Mouse (Mus musculus) testis, adult 2 months (tissue): Measurements from ENCODE around the gene Znfx1. TPM values are rescaled to one million over a fixed set of nuclear protein-coding genes. Genes with fewer than 3 reads are reported as not detected.

Experiments used
- H3K27ac ChIP-seq: fragments of 200-500 bp; 2 replicates; pipeline ENCODE4 v1.5.1; 2012; ENCODE audit warnings: low read depth, low read length; ENCODE audit not compliant: control insufficient read depth, insufficient read depth
- H3K27me3 ChIP-seq: fragments of 200-500 bp; 2 replicates; pipeline ENCODE4 v1.6.1; 2012; ENCODE audit warnings: mild to moderate bottlenecking, low read length, moderate library complexity; ENCODE audit not compliant: control insufficient read depth, insufficient read depth
- H3K36me3 ChIP-seq: fragments of 200-500 bp; 2 replicates; pipeline ENCODE4 v1.6.1; 2012; ENCODE audit warnings: mild to moderate bottlenecking, low read length; ENCODE audit not compliant: control insufficient read depth, insufficient read depth
- H3K4me1 ChIP-seq: fragments of 200-500 bp; 2 replicates; pipeline ENCODE4 v1.6.1; 2012; ENCODE audit warnings: low read length; ENCODE audit not compliant: control insufficient read depth, insufficient read depth
- H3K4me3 ChIP-seq: fragments of 200-500 bp; 2 replicates; pipeline ENCODE4 v1.5.1; 2012; ENCODE audit warnings: low read depth, mild to moderate bottlenecking, low read length, moderate library complexity, mixed read lengths; ENCODE audit not compliant: control insufficient read depth
- CTCF ChIP-seq: fragments of 200-500 bp; IDR thresholded peaks from 2 replicates; pipeline ENCODE4 v1.5.1; 2012; ENCODE audit warnings: low read depth, mild to moderate bottlenecking, inconsistent platforms, low read length, moderate library complexity; ENCODE audit not compliant: control insufficient read depth, insufficient read depth, insufficient replicate concordance
- POLR2A ChIP-seq: fragments of 200-500 bp; IDR thresholded peaks from 2 replicates; pipeline ENCODE4 v1.6.1; 2012; ENCODE audit warnings: low read depth, mild to moderate bottlenecking, inconsistent platforms, low read length, moderate library complexity; ENCODE audit not compliant: control insufficient read depth
- polyA plus RNA-seq: library from polyadenylated mRNA; depleted of rRNA; stranded (reverse); fragments of >200 nt; gene quantifications from 2 replicates; pipeline ENCODE4 v1.2.3, GENCODE M21; 2012

Znfx1 gene
- polyA plus RNA-seq, 1 experiment = 42.7 TPM

DNA sequence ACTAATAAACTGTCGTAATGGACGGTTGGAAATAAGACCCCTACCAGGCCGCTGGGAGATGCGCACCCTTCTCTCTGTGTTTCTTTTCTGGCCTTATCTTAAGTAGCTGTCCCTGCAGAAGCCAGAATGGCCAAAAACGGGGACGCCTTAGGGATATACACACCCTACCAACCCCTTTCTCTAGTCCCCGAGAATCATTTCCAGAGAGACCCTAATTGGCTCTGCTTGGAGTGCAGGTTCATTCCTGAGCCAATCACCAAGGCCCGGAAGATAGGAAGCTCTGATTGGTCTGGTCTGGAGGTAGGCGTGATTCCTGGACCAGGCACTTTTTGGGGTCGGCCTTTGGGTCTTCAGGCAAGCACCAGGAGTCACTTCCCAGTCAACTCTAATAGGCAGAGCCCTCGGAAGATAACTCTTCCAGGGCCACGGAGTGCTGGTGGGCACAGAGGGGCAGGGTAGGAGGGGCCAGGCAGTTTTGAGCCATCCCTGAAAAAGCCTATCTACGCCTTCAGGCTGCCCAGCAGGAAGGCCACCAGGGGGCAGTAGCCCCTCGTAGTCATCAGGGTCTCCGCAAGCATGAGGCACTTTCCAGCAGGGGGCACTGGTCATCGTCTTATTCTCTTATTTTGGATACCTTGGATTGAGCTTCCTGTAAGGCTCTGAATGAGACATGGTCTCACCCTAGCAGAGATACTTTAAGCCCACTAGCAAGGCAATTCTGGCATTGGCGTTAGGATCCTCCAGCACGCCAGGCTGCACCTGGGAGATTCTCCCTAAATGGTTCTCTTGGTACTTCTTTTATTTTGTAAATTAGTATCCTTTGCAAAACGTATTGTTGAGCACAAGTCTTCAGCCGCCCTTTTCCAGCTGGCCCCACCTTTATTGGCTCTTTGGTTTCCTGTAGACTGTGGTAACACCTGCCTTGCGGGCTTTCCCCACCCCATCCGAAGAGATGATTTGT lies 9.1 kb upstream of the Znfx1 start:
- peak overlapping the region; percentile 60 for H3K4me3 ChIP-seq

DNA sequence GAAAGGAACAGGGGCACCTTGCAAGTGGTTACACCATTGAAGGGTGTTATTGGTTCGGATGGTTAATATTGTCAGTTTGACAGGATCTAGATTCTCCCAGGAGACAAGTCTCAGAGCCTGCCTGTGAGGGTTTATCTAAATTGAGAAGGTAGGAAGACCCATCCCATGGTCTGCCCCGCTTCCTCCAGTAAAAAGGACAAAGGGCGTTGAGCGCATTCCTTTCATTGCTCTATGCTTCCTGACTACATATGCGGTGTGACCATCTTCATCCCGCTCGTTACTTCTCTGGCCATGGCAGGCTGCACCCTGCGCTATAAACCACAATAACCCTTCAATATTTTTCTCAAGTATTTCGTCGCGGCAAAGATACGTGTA lies 8.4 kb upstream of the Znfx1 start:
- Histone ChIP-seq H3K27ac (no peak overlapping the region), H3K27me3 (no peaks in the 10 kb centered on the region), H3K4me1 (peaks cover 4% of the 10 kb centered on the region), H3K36me3 (no peaks in the 10 kb centered on the region), H3K4me3 (peak overlapping the region; percentile 60)
- TF ChIP-seq CTCF (no peak), POLR2A (no peak)

More for the DNA sequence above, 9.1 kb upstream of the Znfx1 start:
- Histone ChIP-seq H3K4me1 (peaks cover 4% of the 10 kb centered on the region), H3K27me3 (no peaks in the 10 kb centered on the region), H3K36me3 (no peaks in the 10 kb centered on the region), H3K27ac (no peak overlapping the region)
- TF ChIP-seq CTCF (peak; percentile 98), POLR2A (no peak)

DNA sequence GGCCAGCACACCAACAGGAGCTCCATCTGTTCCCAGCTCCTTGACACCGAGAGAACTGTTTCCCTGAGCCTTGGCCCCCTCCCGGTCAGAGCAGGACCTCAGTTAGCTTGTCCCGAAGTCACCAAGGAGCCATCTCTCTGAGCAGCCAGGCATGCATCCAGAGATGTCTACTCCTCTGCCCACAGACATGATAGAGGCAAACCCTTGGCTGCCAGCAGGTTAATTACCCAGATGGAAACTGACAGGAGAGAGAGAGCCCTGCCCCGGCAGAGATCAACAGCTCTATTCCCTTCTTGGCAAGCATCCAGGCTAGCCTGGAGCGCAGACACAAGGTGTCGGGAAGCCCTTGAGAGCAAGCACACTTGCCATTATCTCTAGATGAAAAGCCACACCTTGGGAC lies 7.5 kb upstream of the Znfx1 start:
- Histone ChIP-seq H3K4me1 (peaks cover 4% of the 10 kb centered on the region), H3K4me3 (no peak overlapping the region), H3K27me3 (no peaks in the 10 kb centered on the region), H3K36me3 (no peaks in the 10 kb centered on the region; the same call in 1 of the 2 replicates), H3K27ac (no peak overlapping the region)
- no peak for TF ChIP-seq POLR2A
- TF ChIP-seq CTCF = no peak

DNA sequence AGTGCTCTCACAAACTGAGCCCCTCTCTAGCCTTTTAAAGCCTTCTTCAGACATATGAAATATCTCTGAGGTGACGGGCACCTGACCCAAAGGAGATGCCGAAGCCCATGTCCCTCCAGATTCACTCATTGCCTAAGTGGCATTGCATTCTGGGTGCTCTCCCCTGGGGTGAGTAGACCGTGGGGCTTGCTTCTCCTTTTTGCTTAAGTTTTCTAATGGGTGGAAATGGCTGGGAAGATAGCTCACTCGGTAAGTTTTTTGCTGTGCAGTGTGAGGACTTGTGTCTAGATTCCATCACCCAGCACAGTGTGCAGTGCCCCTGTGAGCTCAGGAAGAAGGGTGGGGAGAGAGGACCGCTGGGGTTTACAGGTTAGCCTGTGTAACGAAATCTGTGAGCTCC lies 4.8 kb upstream of the Znfx1 start:
- H3K27me3 ChIP-seq = no peaks in the 10 kb centered on the region
- H3K36me3 ChIP-seq = no peaks in the 10 kb centered on the region; the same call in 1 of the 2 replicates
- H3K4me1 ChIP-seq = peaks cover 4% of the 10 kb centered on the region
- H3K27ac ChIP-seq = no peak overlapping the region
- TF ChIP-seq CTCF = no peak
- TF ChIP-seq POLR2A = no peak
- no peak overlapping the region for H3K4me3 ChIP-seq

DNA sequence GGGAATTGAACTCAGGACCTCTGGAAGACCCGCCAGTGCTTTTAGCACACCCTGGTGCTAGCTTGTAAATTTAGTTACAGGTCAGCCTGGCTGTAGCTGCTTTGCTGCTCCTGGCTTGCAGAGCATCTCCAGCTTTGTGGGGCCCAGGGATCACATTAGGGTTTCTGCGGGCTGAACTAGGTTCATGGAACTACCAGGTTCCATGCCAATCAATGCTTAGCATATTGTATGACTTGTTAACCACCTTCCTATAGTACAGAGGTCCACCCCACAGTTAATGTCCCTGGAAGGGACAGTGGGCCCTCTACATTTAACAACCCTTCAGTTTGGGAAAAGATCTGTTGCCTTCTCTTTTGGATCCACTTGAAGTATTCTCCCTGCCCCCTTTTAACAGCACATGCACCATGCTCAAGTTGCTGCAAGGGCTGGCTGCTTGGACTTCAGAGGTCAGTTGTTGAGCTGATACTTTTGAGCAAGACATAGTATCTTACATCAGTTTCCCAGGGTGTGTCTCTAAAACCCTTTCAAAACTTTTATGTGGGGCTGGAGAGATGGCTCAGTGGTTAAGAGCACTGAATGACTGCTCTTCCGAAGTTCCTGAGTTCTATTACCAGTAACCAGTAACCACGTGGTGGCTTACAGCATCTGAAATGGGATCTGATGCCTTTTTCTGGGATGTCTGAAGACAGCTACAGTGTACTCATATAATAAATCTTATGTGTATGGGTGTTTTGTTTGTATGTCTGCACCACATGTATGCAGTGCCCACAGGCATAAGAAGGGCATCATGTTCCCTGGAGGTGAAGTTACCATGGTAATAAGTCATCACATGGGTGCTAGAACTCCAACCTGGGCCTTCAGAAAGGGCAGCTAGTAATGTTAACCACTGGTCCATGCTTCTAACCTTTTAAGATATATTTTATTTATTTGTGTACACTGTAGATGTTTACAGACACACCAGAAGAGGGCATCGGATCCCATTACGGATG lies 4.0 kb upstream of the Znfx1 start:
- peaks cover 9% of the 10 kb centered on the region for H3K4me1 ChIP-seq
- no peak overlapping the region for H3K27ac ChIP-seq
- TF ChIP-seq CTCF = no peak
- TF ChIP-seq POLR2A = no peak
- H3K36me3 ChIP-seq = no peaks in the 10 kb centered on the region; the same call in 1 of the 2 replicates
- H3K4me3 ChIP-seq = no peak overlapping the region
- no peaks in the 10 kb centered on the region for H3K27me3 ChIP-seq

DNA sequence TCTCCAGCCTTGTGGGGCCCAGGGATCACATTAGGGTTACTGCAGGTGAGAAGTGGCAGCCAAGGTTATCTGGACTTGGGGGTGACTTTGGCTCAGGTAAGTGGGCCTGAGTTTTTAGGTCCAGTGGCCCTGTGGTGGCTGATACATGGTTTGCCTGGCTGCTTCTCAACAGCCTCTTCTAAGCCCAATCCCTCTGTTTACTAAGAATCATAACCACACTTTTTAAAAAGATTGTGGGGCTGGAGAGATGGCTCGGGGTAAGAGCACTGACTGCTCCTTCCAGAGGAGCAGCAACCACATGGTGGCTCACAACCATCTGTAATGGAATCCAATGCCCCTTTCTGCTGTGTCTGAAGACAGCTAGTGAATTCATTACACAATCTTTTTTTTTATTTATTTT lies 3.2 kb upstream of the Znfx1 start:
- Histone ChIP-seq H3K27me3 (no peaks in the 10 kb centered on the region), H3K36me3 (no peaks in the 10 kb centered on the region; the same call in 1 of the 2 replicates), H3K4me3 (no peak overlapping the region), H3K27ac (no peak overlapping the region), H3K4me1 (peaks cover 7% of the 10 kb centered on the region)
- TF ChIP-seq POLR2A = no peak
- TF ChIP-seq CTCF = no peak
